Mouse (Mus musculus) cerebellum, postnatal 4 days (tissue): Measurements from ENCODE around the gene Zfp296.
A peak's percentile ranks its signal among the peaks of the same experiment; 100 is the strongest.

Source experiments
- DNase-seq, 2 experiments: peaks; one replicate each; pipeline ENCODE4 v3.0.0; 2022; ENCODE audit warnings: low spot score in 2 of 2, mixed read lengths in 1 of 2

Gene Zfp296

DNA sequence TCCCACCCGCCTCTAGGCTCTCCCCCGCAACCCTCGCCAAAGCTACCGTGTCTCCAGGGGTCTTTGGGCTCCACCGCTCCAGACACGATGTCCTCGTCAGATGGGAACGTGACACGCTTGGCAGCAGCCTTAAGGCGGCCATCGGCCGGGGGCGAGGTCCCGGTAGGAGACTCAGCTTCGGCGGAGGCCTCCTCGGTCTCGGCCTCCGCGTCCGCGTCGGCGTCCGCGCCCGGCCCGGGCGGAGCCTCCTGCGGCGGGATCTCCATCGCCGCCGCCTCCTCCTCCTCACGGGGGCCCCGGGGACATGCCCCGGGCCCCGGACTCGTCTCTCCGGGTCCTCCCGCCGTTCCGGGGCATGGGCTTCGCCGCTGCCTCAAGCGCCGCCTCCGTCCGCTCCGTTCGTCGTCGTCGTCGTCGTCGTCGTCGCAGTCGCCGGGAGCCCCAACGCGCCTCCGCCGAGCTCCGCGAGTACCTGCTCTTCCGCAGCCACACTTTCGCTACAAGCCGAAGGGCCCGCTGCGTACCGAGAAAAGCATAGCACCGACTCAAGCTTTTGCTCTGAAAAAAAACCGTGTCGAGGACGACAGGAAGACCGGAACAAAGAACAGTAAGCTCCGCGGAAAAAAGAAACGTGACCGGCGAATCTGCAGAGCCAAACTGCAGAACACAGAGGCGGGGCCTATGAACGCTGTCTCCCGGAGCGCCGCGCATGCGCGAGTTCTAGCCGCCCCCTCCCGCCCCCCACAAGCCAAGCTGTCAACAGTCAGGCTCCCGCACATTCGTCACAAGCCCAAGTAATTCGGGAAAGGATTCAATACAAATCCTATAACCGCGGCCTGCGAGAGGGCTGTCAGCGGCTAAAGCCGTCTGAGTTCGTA, 15.1 kb upstream of the Zfp296 start:
- peak; percentile 78 to 94 for DNase-seq

GRCm38 (mm10) chr7:19562643-19563410, 14.3 kb upstream of the Zfp296 start, which contains the start of gene Ppp1r37:
Gene Ppp1r37 (minus strand): TSS chr7:19563076.
- DNase-seq = no peak

DNA sequence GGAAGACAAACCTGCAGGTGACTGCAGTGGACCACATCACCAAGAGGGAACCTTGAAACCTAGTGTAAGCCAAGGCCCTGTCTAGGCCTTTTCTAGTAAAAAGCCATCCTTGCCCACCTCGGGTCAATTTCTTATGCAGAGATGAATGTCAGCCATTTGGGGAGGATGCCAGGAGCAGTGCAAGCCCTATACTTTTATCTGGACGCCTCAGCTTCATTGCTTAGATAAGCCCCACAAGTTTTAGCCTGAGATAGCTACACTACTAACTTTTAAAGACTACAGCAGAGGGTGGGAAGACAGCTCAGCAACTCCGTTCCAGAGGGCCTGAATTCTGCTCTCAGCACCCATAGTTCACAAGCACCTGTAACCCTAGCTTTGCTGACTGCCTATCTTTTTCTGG, 13.2 kb upstream of the Zfp296 start:
- no peak for DNase-seq

GRCm38 (mm10) chr7:19564455-19564854, 12.6 kb upstream of the Zfp296 start:
- no peak for DNase-seq

- no peak for DNase-seq
Measured at GRCm38 (mm10) chr7:19565803-19566202, 11.3 kb upstream of the Zfp296 start.

- no peak for DNase-seq
Measured at GRCm38 (mm10) chr7:19567426-19567825, 9.7 kb upstream of the Zfp296 start.

GRCm38 (mm10) chr7:19569647-19570046, 7.4 kb upstream of the Zfp296 start:
- no peak for DNase-seq

- peak; percentile 74 to 81 for DNase-seq
Measured at GRCm38 (mm10) chr7:19572926-19573775, 3.9 kb upstream of the Zfp296 start.

DNA sequence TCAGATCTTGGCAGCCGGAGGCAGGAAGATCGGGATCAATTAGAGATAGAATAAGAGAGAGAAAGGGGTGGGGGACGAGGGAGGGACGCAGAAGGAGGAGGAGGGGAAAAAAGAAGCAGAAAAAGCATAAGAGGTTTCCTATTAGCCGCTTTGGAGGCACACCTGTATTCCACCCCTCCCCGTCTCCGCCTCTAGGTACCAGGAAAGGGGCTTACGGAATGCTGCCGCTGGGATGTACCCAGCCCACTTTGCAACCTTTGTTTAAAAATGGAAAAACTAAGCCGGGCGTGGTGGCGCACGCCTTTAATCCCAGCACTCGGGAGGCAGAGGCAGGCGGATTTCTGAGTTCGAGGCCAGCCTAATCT, 3.3 kb upstream of the Zfp296 start:
- DNase-seq = no peak

GRCm38 (mm10) chr7:19575559-19575958, 1.5 kb upstream of the Zfp296 start:
- DNase-seq = no peak

- no peak for DNase-seq
Measured at GRCm38 (mm10) chr7:19577877-19578414, 859 bp downstream of the Zfp296 start.

GRCm38 (mm10) chr7:19578436-19578835, 1.3 kb downstream of the Zfp296 start:
- no peak for DNase-seq

DNA sequence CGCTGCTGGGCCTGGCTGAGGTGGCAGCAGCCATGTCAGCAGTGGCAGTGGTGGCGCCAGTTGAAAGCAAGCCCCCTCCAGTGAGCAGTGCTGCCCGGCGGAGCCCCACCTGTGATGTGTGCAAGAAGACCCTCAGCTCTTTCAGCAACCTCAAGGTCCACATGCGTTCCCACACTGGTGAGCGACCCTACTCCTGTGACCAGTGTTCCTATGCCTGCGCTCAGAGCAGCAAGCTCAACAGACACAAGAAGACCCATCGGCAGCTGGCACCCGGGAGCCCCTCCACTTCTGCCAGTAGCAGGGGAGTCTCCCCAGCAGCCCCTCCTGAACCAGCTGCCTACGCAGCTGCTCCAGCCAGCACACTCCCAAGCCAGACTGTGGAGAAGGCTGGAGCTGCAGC, 2.7 kb downstream of the Zfp296 start:
- no peak for DNase-seq

GRCm38 (mm10) chr7:19580634-19581033, 3.5 kb downstream of the Zfp296 start:
- no peak for DNase-seq

DNA sequence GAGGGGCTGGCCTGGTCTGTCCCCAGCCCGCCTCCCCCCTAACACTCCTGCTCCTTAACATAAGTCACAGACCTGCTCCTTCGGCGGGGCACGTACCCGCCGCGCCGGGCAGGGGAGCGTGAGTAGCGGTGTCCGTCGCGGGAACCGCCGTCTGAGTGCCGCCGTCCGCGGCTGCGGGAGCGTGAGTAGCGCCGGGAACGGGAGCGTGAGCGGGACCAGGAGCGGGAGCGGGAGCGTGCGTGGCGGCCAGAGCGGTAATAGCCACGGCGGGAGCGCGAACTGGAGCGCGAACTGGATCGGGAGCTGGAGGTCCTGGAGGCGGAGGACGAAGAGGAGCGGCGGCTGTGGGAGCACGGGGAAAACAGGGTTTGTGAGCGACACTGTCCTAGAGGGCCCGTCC, 9.2 kb downstream of the Zfp296 start:
- DNase-seq = no peak

GRCm38 (mm10) chr7:19589207-19589606, 12.1 kb downstream of the Zfp296 start:
- peak in 1 of 2 experiments; percentile 43 for DNase-seq

DNA sequence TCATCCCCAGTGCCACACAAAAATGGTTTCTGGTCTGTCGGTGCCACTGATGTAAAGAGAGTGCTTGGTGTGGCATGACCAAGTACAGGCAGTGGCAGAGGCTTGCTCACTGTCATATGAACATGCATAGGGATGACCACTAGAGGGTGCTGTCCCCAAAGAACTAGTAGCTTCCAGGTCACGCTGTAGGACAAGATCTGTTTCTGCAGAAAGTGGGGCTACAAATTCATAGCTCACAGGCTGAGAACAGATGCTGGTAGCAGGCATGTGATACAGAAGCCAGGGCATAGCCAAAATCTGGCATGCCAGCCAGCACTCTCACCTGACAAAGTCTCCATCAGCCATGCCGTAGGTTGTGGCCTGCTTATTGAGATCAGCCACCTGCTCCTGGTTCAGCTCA, 12.8 kb downstream of the Zfp296 start:
- peak; percentile 41 to 78 for DNase-seq

GRCm38 (mm10) chr7:19593061-19593730, 16.1 kb downstream of the Zfp296 start:
- no peak for DNase-seq

DNA sequence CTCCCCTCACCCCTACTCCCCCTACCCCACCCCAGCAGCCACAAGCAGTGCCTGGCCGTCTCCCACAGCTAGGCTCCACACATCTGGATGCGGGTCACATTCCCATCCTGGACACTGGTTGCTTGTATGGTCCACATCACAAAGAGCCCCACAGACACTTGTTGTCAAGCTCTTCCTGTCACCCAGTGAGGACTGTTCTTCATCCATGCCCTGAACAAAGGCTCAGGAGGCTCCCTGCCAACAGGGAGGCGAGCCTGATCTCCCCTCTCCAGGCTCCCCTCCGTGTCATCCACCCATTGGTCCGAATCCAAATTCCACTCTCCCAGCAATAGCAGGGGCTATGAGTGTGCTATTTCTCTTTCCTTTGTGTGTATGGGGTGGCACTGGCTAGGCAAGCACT, 23.5 kb downstream of the Zfp296 start:
- DNase-seq = no peak

DNA sequence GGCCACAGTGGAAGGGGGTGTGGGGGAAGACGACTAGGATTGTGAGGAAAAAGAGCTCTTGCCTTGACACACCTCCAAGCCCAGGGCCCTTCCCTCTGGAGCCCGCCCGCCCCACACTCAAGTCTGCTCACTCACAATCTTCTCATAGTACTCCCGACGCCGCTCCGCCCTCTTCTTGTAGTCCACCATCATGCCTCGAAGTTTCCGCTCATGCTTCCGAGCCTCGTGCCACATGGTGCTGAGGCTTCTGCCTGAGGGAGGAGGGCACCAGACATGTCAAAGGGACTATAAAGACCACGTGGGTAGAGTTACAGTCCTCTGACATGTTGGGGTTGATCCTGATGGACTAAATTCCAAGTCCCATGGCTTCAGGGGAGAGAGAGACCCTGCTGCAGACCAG, 26.0 kb downstream of the Zfp296 start:
- no peak for DNase-seq
